Mouse (Mus musculus) gastrocnemius, postnatal 4 days (tissue): ENCODE measurements around the gene H6pd. TPM values are rescaled to one million over a fixed set of nuclear protein-coding genes. Genes with fewer than 3 reads are reported as not detected.

ENCODE experiments used
- DNase-seq, 2 experiments: peaks; one replicate each; pipeline ENCODE4 v3.0.0; 2021 to 2022; ENCODE audit warnings: low spot score in 2 of 2, mixed read lengths in 2 of 2
- total RNA-seq, 2 experiments: library from RNA; stranded (reverse); gene quantifications; 2 replicates each; pipeline ENCODE4 v1.2.3; 2021

The H6pd gene
- total RNA-seq, 2 experiments from 2014 or later: 66.0 to 71.0 TPM

- no peak for DNase-seq
Measured at GRCm38 (mm10) chr4:150029885-150030284, 21.1 kb upstream of the H6pd start.

GRCm38 (mm10) chr4:150023518-150023917, 14.7 kb upstream of the H6pd start:
- DNase-seq: no peak

GRCm38 (mm10) chr4:150019741-150020380, 11.0 kb upstream of the H6pd start:
- DNase-seq: no peak

GRCm38 (mm10) chr4:150015436-150015835, 6.6 kb upstream of the H6pd start:
- DNase-seq: no peak

- DNase-seq: no peak
Measured at GRCm38 (mm10) chr4:150014378-150015091, 5.7 kb upstream of the H6pd start.

GRCm38 (mm10) chr4:150013805-150014204, 5.0 kb upstream of the H6pd start:
- DNase-seq: no peak

GRCm38 (mm10) chr4:150013186-150013690, 4.4 kb upstream of the H6pd start:
- no peak for DNase-seq

GRCm38 (mm10) chr4:150012322-150012723, 3.5 kb upstream of the H6pd start:
- no peak for DNase-seq

GRCm38 (mm10) chr4:150011564-150012321, 2.9 kb upstream of the H6pd start:
- DNase-seq: no peak

GRCm38 (mm10) chr4:150010054-150010730, 1.4 kb upstream of the H6pd start:
- DNase-seq: no peak

- no peak for DNase-seq
Measured at GRCm38 (mm10) chr4:150009587-150009930, 736 bp upstream of the H6pd start.

GRCm38 (mm10) chr4:150008325-150008852, 434 bp downstream of the H6pd start:
- DNase-seq: peak; percentile 74 to 87

- no peak for DNase-seq
Measured at GRCm38 (mm10) chr4:150007444-150007843, 1.4 kb downstream of the H6pd start.

GRCm38 (mm10) chr4:150006991-150007390, 1.8 kb downstream of the H6pd start:
- no peak for DNase-seq

- DNase-seq: no peak
Measured at GRCm38 (mm10) chr4:150006122-150006854, 2.5 kb downstream of the H6pd start.

GRCm38 (mm10) chr4:150005231-150005630, 3.6 kb downstream of the H6pd start:
- no peak for DNase-seq

GRCm38 (mm10) chr4:150003641-150004040, 5.2 kb downstream of the H6pd start:
- DNase-seq: no peak

- peak in 1 of 2 experiments; percentile 57 for DNase-seq
Measured at GRCm38 (mm10) chr4:150003021-150003580, 5.7 kb downstream of the H6pd start.

GRCm38 (mm10) chr4:150002021-150002528, 6.7 kb downstream of the H6pd start:
- no peak for DNase-seq
